Mouse (Mus musculus): Measurements from ENCODE around the gene Vmn1r149. TPM values are rescaled to one million over a fixed set of nuclear protein-coding genes. Genes with fewer than 3 reads are reported as not detected.
"Not testable (repeated sequence)": the region's sequence is repeated elsewhere in the genome, so short reads cannot be mapped to it uniquely, and the experiment has no call there.

Vmn1r149 gene
- total RNA-seq (2017), result not detected in 2 replicates

GRCm38 (mm10) chr7:22438129-22438528 lies at the start of gene Vmn1r149:
Gene Vmn1r149, minus strand, starts transcription at chr7:22438229.
- ATAC-seq (ENCODE audit: extremely low read depth, insufficient number of reproducible peaks, low FRiP score, poor library complexity, severe bottlenecking), result not testable (repeated sequence)

GRCm38 (mm10) chr7:22463975-22464374 lies 25.9 kb upstream of the Vmn1r149 start, which contains the start of gene Gm10665:
Gene Gm10665, minus strand, starts transcription at chr7:22464075.
- not testable (repeated sequence) for ATAC-seq (ENCODE audit: extremely low read depth, insufficient number of reproducible peaks, low FRiP score, poor library complexity, severe bottlenecking)

GRCm38 (mm10) chr7:22413283-22413682 lies 24.7 kb downstream of the Vmn1r149 start, which contains the start of gene Vmn1r148:
Gene Vmn1r148, plus strand, starts transcription at chr7:22413583.
- not testable (repeated sequence) for ATAC-seq (ENCODE audit: extremely low read depth, insufficient number of reproducible peaks, low FRiP score, poor library complexity, severe bottlenecking)

Other genes with a start within 250 kb of the Vmn1r149 start
- gene Vmn1r143, start 248.9 kb downstream of the Vmn1r149 start, total RNA-seq (2017), result not detected in 2 replicates
- not detected in 2 replicates for gene Gm8653, start 237.0 kb downstream of the Vmn1r149 start, total RNA-seq (2017)
- not detected in 2 replicates for gene Gm8453, start 208.7 kb downstream of the Vmn1r149 start, total RNA-seq (2017)
- not detected in 2 replicates for gene Gm4187, start 108.5 kb downstream of the Vmn1r149 start, total RNA-seq (2017)
- gene Gm8660, start 67.2 kb downstream of the Vmn1r149 start, total RNA-seq (2017), result not detected in 2 replicates
- not detected in 2 replicates for gene Vmn1r148, start 24.6 kb downstream of the Vmn1r149 start, total RNA-seq (2017)
- not detected in 2 replicates for gene Gm10665, start 25.8 kb upstream of the Vmn1r149 start, total RNA-seq (2017)
- not detected in 2 replicates for gene Vmn1r151, start 61.4 kb upstream of the Vmn1r149 start, total RNA-seq (2017)
- not detected in 2 replicates for gene Vmn1r152, start 84.7 kb upstream of the Vmn1r149 start, total RNA-seq (2017)
- not detected in 2 replicates for gene Gm8677, start 96.7 kb upstream of the Vmn1r149 start, total RNA-seq (2017)
- gene Gm4201, start 127.1 kb upstream of the Vmn1r149 start, total RNA-seq (2017), result not detected in 2 replicates
- gene Gm4565, start 149.9 kb upstream of the Vmn1r149 start, total RNA-seq (2017), result not detected in 2 replicates
- not detected in 2 replicates for gene Vmn1r155, start 219.8 kb upstream of the Vmn1r149 start, total RNA-seq (2017)